Mouse (Mus musculus): Measurements from ENCODE around the gene Mmaa. TPM values are rescaled to one million over a fixed set of nuclear protein-coding genes. Genes with fewer than 3 reads are reported as not detected.

The Mmaa gene
- polyA plus RNA-seq, 1 experiment from 2014 or later = 14.8 TPM

- 88% methylated on average over 8 of the region's 8 CpGs for WGBS
- H3K27me3 ChIP-seq = no peaks in the 10 kb centered on the region
- no peak overlapping the region for H3K27ac ChIP-seq
- H3K36me3 ChIP-seq = no peaks in the 10 kb centered on the region
- no peak overlapping the region for H3K4me3 ChIP-seq (replicated peaks)
- no peak overlapping the region for H3K4me2 ChIP-seq
- H3K9me3 ChIP-seq = no peaks in the 10 kb centered on the region
- peaks cover under 1% of the 10 kb centered on the region; the same call in 1 of the 2 replicates for H3K4me1 ChIP-seq (replicated peaks)
- no peak overlapping the region for H3K9ac ChIP-seq (replicated peaks)
- ATAC-seq (ENCODE audit: insufficient number of reproducible peaks, insufficient read depth, low FRiP score, low TSS enrichment, low read depth) = no peak
These were observed 38.5 kb downstream of the Mmaa start for GRCm38 (mm10) chr8:79256076-79256705.

DNA sequence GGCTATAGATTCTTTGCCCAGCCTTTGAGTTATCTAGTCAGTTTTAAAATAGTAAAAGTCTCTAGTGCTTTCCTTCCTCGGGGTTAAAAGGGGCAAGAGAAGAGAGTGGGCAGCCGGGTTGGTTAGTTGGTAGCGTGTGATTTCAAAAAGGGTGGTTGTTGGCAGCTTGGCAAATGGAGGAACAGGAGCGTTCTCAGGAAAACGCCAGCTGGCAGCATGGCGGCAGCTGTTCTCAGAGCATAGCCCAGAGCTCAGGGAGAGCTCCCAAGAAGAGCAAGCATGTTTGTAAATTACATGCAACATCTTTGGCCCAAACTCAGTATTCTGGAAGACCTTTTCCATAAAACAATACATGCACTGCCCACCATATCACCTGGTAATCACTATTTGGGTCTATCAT, 41.0 kb downstream of the Mmaa start:
- H3K27ac ChIP-seq = no peak overlapping the region
- no peak overlapping the region for H3K9ac ChIP-seq (replicated peaks)
- H3K4me3 ChIP-seq (replicated peaks) = no peak overlapping the region
- H3K4me1 ChIP-seq (replicated peaks) = peaks cover 5% of the 10 kb centered on the region; the same call in 1 of the 2 replicates
- H3K9me3 ChIP-seq = no peaks in the 10 kb centered on the region
- no peak overlapping the region for H3K4me2 ChIP-seq
- ATAC-seq (ENCODE audit: insufficient number of reproducible peaks, insufficient read depth, low FRiP score, low TSS enrichment, low read depth) = no peak
- no peaks in the 10 kb centered on the region for H3K36me3 ChIP-seq
- H3K27me3 ChIP-seq = no peaks in the 10 kb centered on the region
- 85% methylated on average over 6 of the region's 6 CpGs for WGBS

GRCm38 (mm10) chr8:79248470-79248869, 46.3 kb downstream of the Mmaa start, which contains the start of gene 1700011L22Rik:
1700011L22Rik (minus strand) TSS chr8:79248570.
- no peaks in the 10 kb centered on the region for H3K36me3 ChIP-seq
- H3K4me1 ChIP-seq (replicated peaks) = peaks cover 8% of the 10 kb centered on the region; the same call in 1 of the 2 replicates
- H3K9ac ChIP-seq (replicated peaks) = no peak within 1 kb of the TSS
- H3K9me3 ChIP-seq = no peaks in the 10 kb centered on the region
- H3K4me3 ChIP-seq (replicated peaks) = no peak within 1 kb of the TSS
- ATAC-seq (ENCODE audit: insufficient number of reproducible peaks, insufficient read depth, low FRiP score, low TSS enrichment, low read depth) = no peak
- no peak within 1 kb of the TSS for H3K4me2 ChIP-seq
- 43% methylated on average over 6 of the region's 6 CpGs for WGBS
- 0 out of 2 replicates have a peak within 1 kb of the TSS, but pooled peaks have one; percentile 9 for H3K27ac ChIP-seq
- H3K27me3 ChIP-seq = no peaks in the 10 kb centered on the region

DNA sequence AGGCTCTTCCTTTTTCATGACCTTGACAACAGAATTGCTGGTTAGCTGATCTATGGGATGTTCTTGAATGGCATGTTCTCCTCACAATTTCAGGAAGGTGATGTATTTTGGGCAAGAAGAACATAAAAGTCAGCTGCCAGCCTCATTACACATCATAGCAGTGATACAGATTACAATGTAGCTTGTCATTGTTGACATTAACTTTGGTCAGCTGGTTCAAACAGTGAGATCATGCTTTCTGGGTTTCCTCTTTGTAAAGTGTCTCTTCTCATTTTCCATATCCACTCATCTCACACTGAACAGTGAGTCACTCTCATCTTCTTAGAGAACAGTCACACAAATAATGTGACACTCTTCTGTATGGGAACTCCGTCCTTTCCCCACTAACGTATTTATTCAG, 51.3 kb downstream of the Mmaa start:
- no peak overlapping the region for H3K4me3 ChIP-seq (replicated peaks)
- peaks cover 3% of the 10 kb centered on the region; the same call in 1 of the 2 replicates for H3K4me1 ChIP-seq (replicated peaks)
- 93% methylated on average over 2 of the region's 2 CpGs for WGBS
- H3K36me3 ChIP-seq = no peaks in the 10 kb centered on the region
- no peaks in the 10 kb centered on the region for H3K27me3 ChIP-seq
- no peak for ATAC-seq (ENCODE audit: insufficient number of reproducible peaks, insufficient read depth, low FRiP score, low TSS enrichment, low read depth)
- H3K9ac ChIP-seq (replicated peaks) = no peak overlapping the region
- H3K4me2 ChIP-seq = no peak overlapping the region
- no peaks in the 10 kb centered on the region for H3K9me3 ChIP-seq
- H3K27ac ChIP-seq = no peak overlapping the region

- H3K4me3 ChIP-seq (replicated peaks) = no peak overlapping the region
- 83% methylated on average over 7 of the region's 7 CpGs for WGBS
These were observed 54.7 kb downstream of the Mmaa start for GRCm38 (mm10) chr8:79239996-79240395.

DNA sequence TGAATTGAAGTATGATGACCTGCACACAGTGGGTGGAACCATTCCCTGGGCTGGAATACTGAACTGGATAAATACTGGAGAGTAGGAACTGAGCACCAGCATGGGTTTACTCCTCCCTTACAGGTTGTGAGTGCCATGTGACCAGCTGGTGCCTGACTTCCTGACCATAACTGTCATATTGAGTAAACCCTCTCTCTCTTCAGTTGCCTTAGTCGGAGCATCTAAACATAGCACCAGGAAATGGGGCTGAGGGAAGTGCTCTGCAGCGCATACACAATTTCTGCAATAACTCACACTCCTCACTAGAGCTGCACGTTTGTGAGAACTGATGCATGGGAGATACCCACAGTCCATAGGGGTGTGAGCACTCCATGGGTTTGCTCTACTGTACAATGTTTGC, 55.4 kb downstream of the Mmaa start:
- ATAC-seq (ENCODE audit: insufficient number of reproducible peaks, insufficient read depth, low FRiP score, low TSS enrichment, low read depth) = no peak
- Histone ChIP-seq H3K36me3 (no peaks in the 10 kb centered on the region), H3K4me3 (replicated peaks) (no peak overlapping the region), H3K4me2 (no peak overlapping the region), H3K4me1 (replicated peaks) (no peaks in the 10 kb centered on the region), H3K9me3 (no peaks in the 10 kb centered on the region), H3K9ac (replicated peaks) (no peak overlapping the region), H3K27ac (no peak overlapping the region), H3K27me3 (no peaks in the 10 kb centered on the region)
- WGBS = 88% methylated on average over 3 of the region's 3 CpGs

More at GRCm38 (mm10) chr8:79239996-79240395, 54.7 kb downstream of the Mmaa start:
- Histone ChIP-seq H3K4me1 (replicated peaks) (no peaks in the 10 kb centered on the region), H3K36me3 (no peaks in the 10 kb centered on the region), H3K27me3 (no peaks in the 10 kb centered on the region), H3K9me3 (no peaks in the 10 kb centered on the region), H3K4me2 (no peak overlapping the region), H3K27ac (no peak overlapping the region), H3K9ac (replicated peaks) (no peak overlapping the region)
- ATAC-seq (ENCODE audit: insufficient number of reproducible peaks, insufficient read depth, low FRiP score, low TSS enrichment, low read depth) = no peak

DNA sequence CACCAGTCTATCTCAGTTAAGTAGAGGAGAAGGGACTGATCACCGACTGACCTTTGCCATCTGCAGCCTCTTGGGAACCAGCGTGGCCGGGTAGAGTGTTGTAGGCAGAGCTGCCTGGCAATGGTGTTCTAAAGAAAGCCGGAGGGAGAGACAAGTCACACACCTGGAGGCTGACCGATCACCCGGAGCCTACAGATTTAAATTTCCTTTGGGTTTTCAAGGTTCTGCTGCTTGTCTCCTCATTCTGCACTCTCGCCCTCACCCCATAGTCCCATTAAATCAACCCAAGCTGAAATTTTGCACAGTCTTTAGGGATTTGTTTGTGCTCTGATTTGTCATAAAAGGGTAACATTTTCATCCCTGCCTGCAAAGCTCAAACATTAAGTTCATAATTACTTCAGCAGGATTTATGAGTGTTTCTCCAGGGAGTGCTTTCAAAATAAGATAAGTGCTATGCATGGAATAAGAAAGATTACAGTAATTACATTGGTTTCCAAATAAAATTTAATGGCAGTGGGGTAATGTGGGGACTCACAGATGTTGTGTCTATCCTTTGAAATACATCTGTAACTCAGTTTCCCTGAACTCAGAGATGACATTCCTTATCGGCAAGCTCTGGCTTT, 65.4 kb downstream of the Mmaa start:
- no peak for ATAC-seq (ENCODE audit: insufficient number of reproducible peaks, insufficient read depth, low FRiP score, low TSS enrichment, low read depth)
- WGBS = 60% methylated on average over 8 of the region's 8 CpGs
- no peaks in the 10 kb centered on the region for H3K36me3 ChIP-seq
- H3K4me2 ChIP-seq = no peak overlapping the region
- no peak overlapping the region for H3K4me3 ChIP-seq (replicated peaks)
- no peak overlapping the region for H3K27ac ChIP-seq
- H3K4me1 ChIP-seq (replicated peaks) = peaks cover 10% of the 10 kb centered on the region
- no peaks in the 10 kb centered on the region for H3K27me3 ChIP-seq
- peaks cover 12% of the 10 kb centered on the region; the same call in 1 of the 2 replicates for H3K9me3 ChIP-seq
- H3K9ac ChIP-seq (replicated peaks) = no peak overlapping the region

DNA sequence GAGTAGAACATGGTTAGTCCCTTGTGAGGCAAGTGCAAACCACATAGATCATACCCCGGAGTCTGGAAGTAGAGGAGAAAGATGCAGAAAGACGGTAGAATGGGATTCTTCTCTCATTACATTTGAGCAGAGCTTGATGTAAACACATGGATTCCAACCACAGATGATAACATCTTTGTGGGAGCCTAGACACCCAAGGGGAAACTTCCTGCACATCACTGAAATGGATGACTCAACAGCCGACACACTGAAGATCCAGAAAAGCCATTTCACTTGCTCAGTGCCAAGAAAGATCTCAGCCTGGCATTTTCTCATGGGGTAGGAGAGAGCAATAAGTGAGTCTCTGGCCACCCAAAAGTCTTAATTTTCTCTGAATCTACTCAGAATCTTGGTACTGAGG, 66.8 kb downstream of the Mmaa start:
- Histone ChIP-seq H3K4me1 (replicated peaks) (peaks cover 11% of the 10 kb centered on the region), H3K27me3 (no peaks in the 10 kb centered on the region), H3K9me3 (peaks cover 15% of the 10 kb centered on the region; the same call in 1 of the 2 replicates), H3K4me2 (no peak overlapping the region), H3K9ac (replicated peaks) (no peak overlapping the region), H3K27ac (no peak overlapping the region), H3K36me3 (no peaks in the 10 kb centered on the region), H3K4me3 (replicated peaks) (no peak overlapping the region)
- 95% methylated on average over 3 of the region's 3 CpGs for WGBS
- ATAC-seq (ENCODE audit: insufficient number of reproducible peaks, insufficient read depth, low FRiP score, low TSS enrichment, low read depth) = no peak

- no peak for ATAC-seq (ENCODE audit: insufficient number of reproducible peaks, insufficient read depth, low FRiP score, low TSS enrichment, low read depth)
- Histone ChIP-seq H3K9me3 (peaks cover 15% of the 10 kb centered on the region; the same call in 1 of the 2 replicates), H3K4me3 (replicated peaks) (no peak overlapping the region), H3K4me2 (no peak overlapping the region), H3K4me1 (replicated peaks) (peaks cover 18% of the 10 kb centered on the region), H3K27me3 (no peaks in the 10 kb centered on the region), H3K36me3 (no peaks in the 10 kb centered on the region), H3K9ac (replicated peaks) (no peak overlapping the region), H3K27ac (no peak overlapping the region)
- WGBS = 82% methylated on average over 4 of the region's 4 CpGs
These were observed 67.5 kb downstream of the Mmaa start for GRCm38 (mm10) chr8:79227194-79227593.

- Histone ChIP-seq H3K4me2 (no peak overlapping the region), H3K9ac (replicated peaks) (no peak overlapping the region), H3K4me3 (replicated peaks) (no peak overlapping the region), H3K4me1 (replicated peaks) (peaks cover 25% of the 10 kb centered on the region), H3K36me3 (no peaks in the 10 kb centered on the region), H3K27ac (no peak overlapping the region), H3K9me3 (peaks cover 15% of the 10 kb centered on the region; the same call in 1 of the 2 replicates), H3K27me3 (no peaks in the 10 kb centered on the region)
- 87% methylated on average over 3 of the region's 3 CpGs for WGBS
- no peak for ATAC-seq (ENCODE audit: insufficient number of reproducible peaks, insufficient read depth, low FRiP score, low TSS enrichment, low read depth)
These were observed 68.7 kb downstream of the Mmaa start for GRCm38 (mm10) chr8:79226046-79226445.

DNA sequence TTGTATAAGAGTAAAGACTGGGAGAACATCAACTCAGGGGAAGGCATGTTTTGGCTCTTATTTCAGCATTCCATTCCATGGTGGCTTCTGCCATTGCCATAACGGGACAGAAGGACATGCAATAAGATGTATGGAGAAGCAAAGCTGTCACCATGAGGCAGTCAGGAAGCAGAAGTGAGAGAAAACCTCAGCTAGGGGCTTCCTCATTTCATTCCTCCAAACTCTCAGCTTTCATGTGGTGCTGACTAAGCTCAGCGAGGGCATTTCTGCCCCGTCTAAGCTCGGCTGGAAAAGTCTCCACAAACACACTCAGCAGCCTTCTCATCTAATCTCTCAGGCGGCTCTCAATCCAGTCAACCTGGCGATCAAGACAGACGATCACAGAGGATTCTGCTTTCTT, 69.2 kb downstream of the Mmaa start:
- 83% methylated on average over 7 of the region's 7 CpGs for WGBS
- H3K4me3 ChIP-seq (replicated peaks) = no peak overlapping the region
- H3K4me2 ChIP-seq = no peak overlapping the region
- no peaks in the 10 kb centered on the region for H3K27me3 ChIP-seq
- peaks cover 15% of the 10 kb centered on the region; the same call in 1 of the 2 replicates for H3K9me3 ChIP-seq
- no peak for ATAC-seq (ENCODE audit: insufficient number of reproducible peaks, insufficient read depth, low FRiP score, low TSS enrichment, low read depth)
- H3K9ac ChIP-seq (replicated peaks) = no peak overlapping the region
- H3K36me3 ChIP-seq = no peaks in the 10 kb centered on the region
- H3K4me1 ChIP-seq (replicated peaks) = peaks cover 25% of the 10 kb centered on the region
- no peak overlapping the region for H3K27ac ChIP-seq
